Mouse (Mus musculus): Measurements from ENCODE around the gene Dhx35.

Gene Dhx35

DNA sequence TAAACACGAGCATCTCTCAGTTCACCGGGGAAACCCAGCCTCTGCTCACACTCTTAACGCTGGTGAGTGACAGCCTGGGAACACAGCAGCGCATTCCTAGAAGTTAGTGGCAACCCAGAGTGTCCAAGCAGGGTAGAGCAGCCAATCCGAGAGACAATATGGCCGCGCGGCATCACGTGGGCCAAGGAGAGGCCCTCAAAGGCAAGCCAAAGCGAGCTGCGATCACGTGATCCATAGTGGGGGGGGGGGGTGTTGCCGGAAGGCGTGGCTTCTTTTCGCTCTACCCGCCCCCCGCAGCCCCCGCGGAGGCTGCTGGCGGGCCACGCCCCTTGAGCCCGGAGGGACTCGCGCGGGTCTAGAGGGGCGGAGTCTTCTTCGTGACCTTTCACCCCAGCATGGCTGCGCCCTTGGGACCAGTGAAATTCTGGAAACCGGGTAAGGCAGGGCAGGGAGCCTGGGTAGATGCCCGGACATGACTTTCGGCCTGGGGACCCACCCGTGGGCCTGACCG lies at the start of gene Dhx35:
Dhx35 (plus strand) TSS at position 314 of the 511 bp plus-strand sequence.
- peak; percentile 95 for DNase-seq (ENCODE audit: low read depth)

DNA sequence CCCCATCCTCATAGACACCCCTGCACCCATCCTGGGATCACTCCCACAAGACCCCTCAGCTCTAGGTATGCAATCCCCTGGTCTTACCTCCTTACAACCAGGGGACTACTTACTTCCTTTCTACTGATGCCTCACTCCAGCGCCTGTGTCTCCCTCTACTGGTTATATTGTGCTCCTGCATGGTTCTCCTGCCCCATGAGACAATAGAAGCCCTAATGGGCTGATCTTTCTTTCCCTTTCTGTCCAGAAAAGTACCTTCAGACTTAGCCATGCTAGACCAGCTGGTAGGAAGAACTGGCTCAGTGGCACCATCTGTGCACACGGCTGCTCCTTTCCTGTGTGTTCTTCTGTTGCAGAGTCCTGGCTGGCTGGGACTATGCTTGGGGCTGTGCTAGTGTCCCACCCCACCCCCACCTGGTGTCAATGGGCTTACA lies 49.5 kb upstream of the Dhx35 start:
- no peak for DNase-seq (ENCODE audit: low read depth)

DNA sequence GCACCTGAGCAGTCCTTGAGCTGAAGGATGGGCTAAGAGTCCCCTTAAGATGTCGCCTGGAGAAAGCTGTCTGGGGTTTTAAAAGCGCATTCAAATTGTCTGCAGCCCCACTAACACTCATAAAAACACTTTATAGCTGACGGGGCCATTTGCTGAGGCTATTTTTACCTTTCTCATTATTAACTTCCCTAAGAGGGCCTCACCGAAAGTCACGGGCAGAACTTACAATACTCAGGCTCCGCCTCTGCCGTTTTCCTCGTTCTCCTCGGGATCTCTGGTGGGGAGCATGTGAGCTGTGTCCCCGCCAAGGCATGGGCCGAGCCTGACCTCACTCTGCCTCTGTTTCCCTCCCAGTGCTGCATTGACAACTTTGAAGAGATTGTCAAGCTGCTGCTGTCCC lies 48.4 kb upstream of the Dhx35 start:
- no peak for DNase-seq (ENCODE audit: low read depth)

DNA sequence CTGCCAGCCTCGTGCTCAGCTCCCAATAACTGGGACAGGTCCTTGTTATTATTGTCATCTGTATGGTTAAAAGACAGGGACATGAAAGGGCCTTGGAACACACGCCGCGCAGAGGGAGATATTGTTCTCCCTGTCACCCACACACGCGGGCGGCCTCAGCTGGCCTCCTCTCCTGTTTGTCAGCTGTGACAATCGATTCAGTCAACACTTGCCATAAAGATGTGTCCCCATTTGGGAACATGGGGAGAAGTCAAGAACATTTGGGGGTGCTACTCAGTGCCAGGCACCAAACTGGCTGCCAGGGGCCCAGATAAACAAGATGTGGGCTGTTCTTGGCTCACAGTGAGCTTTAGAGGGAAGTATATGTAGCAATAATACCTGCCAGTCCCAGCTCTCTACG lies 45.2 kb upstream of the Dhx35 start:
- no peak for DNase-seq (ENCODE audit: low read depth)

DNA sequence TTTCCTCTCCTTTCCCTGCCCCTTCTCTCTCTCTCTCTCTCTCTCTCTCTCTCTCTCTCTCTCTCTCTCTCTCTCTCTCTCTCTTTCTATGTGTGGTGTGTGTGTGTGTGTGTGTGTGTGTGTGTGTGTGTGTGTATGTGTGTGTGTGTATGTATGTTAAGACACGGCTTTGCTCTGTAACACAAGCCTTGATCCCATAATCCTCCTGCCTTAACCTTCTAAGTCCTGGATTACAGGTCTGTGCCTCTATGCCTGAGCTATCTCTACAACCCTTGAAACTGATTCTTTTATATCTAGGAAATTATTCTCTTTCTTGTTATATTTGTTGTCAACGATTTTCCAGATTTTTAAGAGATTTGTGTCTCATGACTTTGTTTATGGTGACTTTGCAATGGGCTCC lies 34.4 kb upstream of the Dhx35 start:
- no peak for DNase-seq (ENCODE audit: low read depth)

DNA sequence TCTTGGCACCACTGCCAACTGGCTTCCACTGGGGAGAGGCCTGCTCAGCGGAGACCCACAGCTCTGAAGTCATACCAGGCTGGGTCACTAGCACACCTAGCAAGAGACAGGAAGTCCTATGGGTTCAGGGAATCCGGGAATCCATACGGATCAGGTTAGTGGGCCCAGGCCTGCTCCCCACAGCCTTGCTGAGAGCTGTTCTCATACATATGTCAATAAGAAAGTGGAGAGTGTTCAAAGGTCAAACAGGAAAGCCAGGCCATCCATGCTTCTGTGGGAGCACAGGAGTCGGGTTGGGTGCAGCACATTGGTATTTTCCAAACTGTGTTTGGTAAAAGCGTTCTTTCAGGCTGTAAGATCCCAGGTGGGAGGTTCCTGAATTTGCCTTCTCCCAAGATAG lies 32.3 kb upstream of the Dhx35 start:
- no peak for DNase-seq (ENCODE audit: low read depth)

DNA sequence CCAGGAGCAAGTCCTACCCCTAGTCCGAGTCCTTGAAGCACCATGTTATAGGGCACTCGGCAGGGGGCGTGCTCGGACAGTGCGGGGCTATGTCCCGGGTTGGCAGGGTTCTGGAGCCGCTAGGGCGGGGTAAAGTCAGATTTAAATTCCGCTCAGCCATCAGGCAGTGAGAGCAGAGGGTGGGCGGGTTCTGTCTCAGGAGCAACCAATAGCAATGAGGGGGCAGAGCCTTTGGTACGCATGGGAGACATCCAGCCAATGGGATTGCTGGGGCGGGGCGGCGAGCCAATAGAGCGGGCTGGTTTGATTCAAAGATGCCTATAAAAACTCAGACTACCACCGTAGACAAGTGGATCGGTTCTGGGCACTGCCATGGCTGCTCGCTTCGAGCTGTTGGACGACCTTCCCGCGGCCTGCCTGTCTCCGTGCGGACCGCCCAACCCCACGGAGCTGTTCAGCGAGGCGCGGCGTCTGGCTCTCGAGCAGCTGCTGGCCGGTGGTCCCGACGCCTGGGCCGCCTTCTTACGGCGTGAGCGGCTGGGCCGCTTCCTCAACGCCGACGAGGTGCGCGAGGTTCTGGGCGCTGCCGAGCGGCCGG lies 26.8 kb upstream of the Dhx35 start, which contains the start of gene Fam83d:
Fam83d (plus strand) TSS at position 352 of the 598 bp plus-strand sequence.
- DNase-seq (ENCODE audit: low read depth) = peak; percentile 96

DNA sequence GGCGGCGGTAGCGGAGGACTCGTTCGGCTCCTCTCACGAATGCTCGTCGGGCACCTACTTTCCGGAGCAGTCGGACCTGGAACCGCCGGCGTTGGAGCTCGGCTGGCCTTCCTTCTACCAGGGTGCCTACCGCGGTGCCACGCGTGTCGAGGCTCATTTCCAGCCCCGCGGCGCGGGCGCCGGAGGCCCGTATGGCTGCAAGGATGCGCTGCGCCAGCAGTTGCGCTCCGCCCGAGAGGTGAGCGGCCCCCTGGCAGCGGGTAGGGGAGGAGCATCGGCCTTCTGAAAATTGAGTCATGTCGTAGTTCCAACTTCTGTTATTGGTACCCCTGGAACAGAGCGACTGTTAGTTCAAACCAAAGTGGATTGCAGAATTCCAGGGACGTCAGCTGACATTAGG lies 26.3 kb upstream of the Dhx35 start:
- peak; percentile 50 for DNase-seq (ENCODE audit: low read depth)

DNA sequence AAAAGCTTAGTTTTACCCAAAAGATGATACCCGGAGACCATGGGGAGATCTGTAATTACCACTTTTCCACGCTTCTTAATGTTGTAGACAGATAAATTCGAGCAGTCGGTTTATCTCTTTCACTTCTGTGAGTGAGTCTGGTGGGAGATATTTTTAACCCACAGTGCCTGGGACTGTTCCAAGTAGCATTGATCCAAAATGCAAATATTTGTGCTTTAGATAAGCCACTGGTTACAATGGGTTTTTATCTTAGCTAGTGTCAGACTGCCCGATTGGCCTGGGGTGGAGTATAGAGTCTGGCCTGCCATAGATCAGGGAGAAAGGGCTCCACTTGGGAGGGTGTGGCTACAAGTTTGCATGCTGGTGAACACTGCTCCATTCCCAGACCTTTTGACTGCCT lies 25.8 kb upstream of the Dhx35 start:
- peak; percentile 56 for DNase-seq (ENCODE audit: low read depth)

DNA sequence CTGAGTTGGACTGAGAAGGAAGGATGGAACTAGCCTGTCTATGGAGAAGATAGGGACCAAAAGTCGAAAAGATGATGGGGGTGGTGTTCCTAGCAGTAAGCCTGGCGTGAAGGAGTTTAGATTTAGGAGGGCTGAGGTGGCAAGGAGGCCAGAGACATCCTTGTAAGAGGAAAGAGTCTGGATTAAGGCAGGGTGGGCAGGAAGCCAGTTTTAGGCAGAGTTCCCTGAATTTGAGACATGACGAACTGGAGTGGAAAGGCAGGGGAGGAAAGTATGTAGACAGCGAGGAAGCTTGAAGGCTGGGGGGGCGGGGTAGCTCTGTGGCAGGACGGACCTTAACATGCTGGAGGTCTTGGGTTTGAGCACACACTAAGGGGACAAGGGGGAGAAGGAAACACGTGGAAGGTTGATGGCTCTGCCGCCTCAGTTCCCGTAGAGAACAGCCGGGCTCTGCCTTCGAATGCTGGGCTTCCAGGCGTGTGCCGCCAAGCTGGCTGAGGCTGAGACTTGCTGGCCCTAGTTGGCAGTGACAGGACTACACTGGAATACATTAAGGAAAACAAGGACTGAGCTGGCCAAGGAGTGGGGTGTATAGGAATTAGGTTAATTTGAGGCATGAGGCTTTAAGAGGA lies 24.4 kb upstream of the Dhx35 start:
- no peak for DNase-seq (ENCODE audit: low read depth)

DNA sequence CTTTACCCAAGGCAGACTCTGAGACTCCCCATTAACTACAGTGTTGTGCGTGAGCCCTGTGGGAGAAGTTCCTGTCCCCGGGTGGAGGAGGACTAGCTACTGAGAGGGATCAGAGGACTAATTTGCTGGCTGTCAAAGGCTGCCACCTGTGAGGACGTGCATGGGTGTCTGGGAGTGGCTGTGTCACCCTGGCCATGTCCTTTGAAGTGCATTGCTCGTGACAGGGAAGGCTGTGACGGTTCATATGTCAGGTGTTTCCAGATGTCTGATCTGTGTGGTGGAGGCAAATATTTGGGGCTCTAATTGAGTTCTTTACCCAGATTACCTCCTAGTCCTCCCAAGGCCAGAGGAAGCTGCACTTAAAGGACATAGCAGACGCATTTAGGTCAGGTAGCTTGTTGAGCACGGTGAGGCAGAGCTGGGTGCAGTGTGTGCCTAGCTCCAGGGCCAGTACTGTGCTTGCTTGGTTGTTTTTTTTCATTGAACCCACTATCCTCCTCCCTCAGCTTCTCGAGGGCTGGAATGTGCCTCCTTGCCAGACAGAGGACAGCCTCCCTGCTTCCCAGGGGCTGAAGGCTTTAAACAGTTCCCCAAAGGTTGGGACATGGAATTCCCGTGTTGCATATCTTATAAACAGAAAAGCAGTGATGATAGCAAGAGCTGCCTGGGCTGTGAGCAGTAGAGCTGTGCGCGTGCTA lies 23.4 kb upstream of the Dhx35 start:
- no peak for DNase-seq (ENCODE audit: low read depth)

DNA sequence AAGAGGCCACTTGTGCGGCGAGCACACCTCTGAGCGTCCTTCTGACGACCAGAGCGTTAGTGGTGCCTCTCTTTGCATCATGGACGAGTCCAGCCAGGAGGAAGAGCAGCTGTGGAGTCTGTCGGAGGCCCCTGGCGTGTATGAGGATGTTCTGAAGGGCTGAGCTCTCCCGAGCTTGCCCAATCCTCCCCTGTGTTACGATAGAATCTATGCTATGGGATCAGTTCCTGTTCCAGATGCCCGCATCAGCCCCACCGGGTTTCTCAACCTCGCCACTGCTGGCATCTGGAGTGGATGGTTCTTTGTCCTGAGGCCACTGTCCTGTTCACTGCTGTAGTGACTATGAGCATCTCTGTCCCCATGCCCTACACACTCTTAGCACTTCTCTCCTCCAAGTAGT lies 21.8 kb upstream of the Dhx35 start:
- no peak for DNase-seq (ENCODE audit: low read depth)

DNA sequence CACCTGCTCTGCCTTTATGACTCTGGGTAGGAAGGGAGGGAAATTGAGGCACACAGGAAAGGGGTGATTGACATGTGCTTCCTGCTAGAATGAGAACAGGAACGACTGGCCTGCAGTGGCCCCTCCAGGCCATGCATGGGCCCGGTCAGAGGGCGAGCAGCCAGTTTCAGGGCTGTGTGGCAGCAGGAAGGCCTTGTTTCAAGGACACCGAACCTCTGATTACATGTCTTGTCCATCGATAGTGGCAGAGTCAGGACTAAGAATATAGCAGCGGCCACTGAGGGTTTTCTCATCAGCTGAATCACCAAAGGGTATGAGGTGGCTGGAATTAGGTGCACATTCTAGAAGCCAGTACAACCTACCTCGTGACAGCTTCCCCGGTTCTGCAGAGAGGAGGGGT lies 19.7 kb upstream of the Dhx35 start:
- DNase-seq (ENCODE audit: low read depth) = no peak

DNA sequence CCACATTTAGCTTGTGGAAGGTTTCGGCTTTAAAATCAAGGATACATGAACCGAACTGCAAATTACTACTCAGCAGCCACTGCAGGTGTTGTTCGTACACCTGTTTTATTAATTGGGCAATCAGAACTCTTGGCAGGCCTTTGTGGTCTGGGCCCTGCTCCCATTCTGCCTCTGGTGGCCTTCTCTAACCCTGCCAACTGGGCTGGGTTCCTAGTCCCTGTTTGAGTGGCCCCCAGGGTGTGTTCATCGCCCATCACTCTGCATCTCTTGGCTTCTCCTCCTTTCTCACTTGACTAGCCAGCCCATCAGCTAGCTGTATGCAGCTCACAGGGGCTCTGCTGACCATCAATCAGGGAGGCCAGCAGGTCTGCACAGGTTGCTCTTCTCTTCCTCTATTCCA lies 17.9 kb upstream of the Dhx35 start:
- DNase-seq (ENCODE audit: low read depth) = no peak

DNA sequence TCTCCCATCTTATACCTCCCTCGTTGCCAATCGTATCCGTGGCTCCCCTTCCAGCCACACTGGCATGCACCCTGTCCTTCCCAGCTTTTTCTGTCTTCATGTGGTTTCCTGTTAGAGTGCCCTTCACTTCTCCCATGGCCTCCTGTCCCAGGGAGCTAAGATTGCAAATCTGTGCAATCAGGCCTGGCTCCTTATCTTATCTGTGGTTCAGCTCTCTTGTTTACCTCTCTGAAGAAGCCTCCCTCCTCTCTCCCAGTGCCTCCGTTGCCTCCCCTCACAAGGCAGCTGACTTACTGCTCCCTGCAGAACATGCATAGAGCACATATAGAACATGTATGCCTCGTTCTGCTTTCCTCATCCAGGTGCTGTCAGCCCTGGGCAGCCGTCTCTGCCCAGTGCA lies 17.1 kb upstream of the Dhx35 start:
- no peak for DNase-seq (ENCODE audit: low read depth)

DNA sequence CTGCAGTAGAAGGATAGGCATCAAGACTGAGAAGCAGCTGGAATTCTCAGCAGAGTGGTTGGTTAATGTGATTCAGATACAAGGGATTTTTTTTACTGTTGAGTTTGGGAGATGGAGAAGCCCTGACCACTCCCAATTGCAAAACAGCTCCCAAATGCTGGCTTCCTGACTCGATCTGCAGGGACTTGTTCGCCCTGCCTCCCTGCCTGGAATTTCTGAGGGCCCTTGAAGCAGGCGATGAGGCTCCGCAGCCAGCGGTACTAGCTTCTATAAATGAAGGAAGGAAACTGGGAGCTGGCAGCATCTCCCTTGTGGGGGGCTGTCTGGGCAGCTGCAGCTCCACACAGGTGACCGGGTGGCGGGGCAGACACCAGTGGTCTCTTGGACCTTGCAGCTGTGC lies 16.3 kb upstream of the Dhx35 start:
- DNase-seq (ENCODE audit: low read depth) = no peak

DNA sequence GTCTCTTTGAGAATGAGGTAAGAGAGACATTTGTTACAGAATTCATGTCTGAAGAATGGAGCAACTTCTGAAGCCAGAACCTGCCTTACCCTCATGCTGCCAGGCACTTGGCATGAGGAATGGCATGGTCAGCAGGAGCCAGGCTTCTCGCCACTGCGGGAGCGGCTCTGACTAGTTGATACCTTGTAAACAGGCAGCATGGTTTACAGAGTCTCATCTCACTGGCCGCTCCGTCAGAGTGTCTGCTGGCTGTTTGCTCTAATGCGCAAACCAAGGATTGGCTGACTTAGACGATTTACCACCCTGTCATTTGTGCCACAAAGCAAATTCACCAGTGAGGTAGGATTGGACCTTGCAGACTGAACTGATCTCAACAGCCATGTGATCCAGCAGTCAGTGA lies 13.5 kb upstream of the Dhx35 start:
- DNase-seq (ENCODE audit: low read depth) = no peak

DNA sequence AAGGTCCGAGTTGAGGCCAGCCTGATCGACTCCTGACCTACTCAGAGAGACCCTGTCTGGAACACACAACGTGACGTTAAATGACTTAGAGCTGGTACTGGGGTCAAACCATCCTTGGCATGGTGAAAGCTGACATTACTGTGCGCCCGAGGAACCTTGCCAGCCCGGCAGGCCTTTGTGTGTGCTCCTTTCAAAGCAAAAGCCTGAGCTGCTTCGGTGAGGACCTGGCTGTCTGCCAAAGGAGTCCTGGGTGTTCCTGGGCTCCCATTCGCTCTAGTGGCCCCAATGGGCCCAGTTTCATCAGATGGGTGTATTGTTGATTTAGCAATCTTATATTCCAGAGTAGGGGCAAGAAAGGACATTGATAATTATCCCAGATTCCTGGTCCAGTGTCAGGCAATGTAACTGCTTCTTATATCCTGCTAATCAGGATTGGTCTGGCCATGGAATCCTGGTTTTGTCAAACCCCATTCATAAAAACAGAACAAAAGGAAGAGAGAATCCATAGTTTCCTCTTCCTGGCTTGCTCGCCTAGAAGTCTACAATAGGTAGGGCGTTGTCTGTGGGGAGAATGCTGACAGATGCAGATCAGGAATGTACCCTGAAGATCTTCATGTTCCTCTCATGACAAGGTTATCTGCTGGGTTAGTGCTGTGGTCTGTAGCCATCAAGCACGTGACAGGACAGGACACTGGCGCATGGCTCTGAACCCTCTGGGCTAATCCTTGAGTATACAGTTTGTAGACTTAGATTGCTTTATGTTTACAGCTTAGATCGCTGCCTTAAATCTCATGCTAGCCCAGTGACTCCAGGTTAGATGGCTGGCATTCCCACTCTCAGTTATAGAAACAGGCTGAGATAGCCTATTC lies 7.4 kb upstream of the Dhx35 start:
- no peak for DNase-seq (ENCODE audit: low read depth)

DNA sequence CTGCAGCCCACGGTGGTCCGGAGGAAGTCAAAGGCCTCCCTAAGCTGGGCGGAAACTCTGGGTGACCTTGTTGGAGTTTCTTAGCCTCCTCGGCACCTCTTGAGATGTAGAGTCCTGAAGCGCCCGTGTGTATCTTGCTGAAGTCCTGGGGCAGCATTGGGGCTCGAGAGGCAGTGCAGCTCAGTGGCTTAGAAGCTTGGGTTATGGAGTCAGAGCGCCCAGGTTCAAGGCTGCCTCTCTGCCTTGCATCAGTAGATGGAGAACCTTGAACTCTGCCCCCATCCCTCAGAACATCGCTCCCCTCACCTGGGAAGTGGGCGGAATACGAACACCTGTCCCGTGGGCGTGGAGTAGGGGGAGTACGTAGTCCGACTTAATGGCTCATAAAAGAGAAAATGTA lies 436 bp downstream of the Dhx35 start:
- DNase-seq (ENCODE audit: low read depth) = no peak

DNA sequence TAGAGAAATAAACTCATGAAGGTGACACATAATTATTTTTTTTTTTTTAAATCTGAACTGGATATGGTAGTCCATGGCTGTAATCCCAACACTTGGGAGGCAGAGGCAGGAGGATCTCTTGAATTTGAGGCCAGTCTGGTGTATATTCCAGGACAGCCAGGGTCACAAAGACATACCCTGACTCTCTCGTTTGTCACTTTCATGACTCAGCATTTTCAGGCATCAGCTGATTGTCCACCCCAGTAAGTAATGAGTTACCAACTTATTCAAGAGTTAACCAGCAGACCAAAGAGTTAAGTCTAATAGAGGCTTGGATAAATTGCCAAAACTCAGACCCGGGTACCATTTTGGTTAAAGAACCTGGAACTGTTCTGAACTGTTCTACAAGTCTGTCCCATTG lies 1.3 kb downstream of the Dhx35 start:
- no peak for DNase-seq (ENCODE audit: low read depth)

DNA sequence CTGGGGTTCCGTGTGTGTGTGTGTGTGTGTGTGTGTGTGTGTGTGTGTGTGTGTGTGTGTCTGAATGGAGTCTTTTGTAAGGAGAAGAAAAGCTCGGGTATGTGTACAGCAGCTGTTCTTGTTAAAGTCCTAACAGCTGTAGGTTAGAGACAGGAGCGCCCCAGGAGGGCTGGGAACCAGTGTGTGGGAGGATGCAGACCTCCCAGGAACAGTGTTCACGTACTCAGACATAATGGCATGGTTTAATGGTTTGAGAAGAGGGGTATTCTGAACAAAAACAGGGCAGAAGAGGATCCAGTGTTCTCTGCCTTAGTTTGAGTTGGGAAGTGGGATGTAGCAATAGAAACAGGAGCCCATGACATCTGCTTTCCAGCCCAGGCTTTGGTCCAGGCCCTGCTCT lies 4.7 kb downstream of the Dhx35 start:
- DNase-seq (ENCODE audit: low read depth) = no peak

DNA sequence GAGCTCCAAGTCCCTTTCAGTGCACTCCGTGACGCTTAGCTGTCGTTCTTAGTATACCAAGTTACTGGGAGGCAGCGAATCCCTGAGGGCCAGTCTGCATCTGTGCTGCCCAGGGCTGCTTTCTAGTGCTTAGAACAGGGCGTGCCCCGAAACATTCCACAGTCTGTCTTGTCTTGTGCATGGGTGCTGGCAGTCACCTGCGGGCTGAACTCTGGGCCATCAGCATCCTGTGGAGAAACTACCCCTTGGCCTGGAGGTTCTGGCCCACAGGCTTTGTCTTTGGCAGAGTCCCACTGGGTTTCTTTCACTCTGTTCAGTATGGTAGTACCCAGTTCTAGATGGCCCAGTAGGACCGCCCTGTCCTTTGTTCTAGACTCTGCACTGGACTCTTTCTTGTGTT lies 6.2 kb downstream of the Dhx35 start:
- no peak for DNase-seq (ENCODE audit: low read depth)
